Mouse (Mus musculus) thymus, postnatal 4 days (tissue): ENCODE measurements around the gene Ciao2a.

Experiments used
- DNase-seq: peaks from one replicate; pipeline ENCODE4 v3.0.0; 2021

Ciao2a gene

GRCm38 (mm10) chr9:66120945-66121344, 5.5 kb upstream of the Ciao2a start:
- DNase-seq, result no peak

GRCm38 (mm10) chr9:66121421-66121820, 5.0 kb upstream of the Ciao2a start:
- no peak for DNase-seq

GRCm38 (mm10) chr9:66123648-66124047, 2.8 kb upstream of the Ciao2a start:
- no peak for DNase-seq

GRCm38 (mm10) chr9:66124111-66124531, 2.3 kb upstream of the Ciao2a start:
- DNase-seq, result no peak

- DNase-seq, result peak; percentile 98
These were observed 1.5 kb upstream of the Ciao2a start for GRCm38 (mm10) chr9:66124681-66125542.

- DNase-seq, result peak; percentile 21
These were observed 612 bp upstream of the Ciao2a start for GRCm38 (mm10) chr9:66125543-66126455.

GRCm38 (mm10) chr9:66127193-66127546, 759 bp downstream of the Ciao2a start:
- DNase-seq, result no peak

GRCm38 (mm10) chr9:66127884-66128283, 1.5 kb downstream of the Ciao2a start:
- no peak for DNase-seq

GRCm38 (mm10) chr9:66131466-66131865, 5.1 kb downstream of the Ciao2a start:
- no peak for DNase-seq

GRCm38 (mm10) chr9:66135967-66136366, 9.6 kb downstream of the Ciao2a start:
- peak; percentile 74 for DNase-seq

- no peak for DNase-seq
These were observed 11.8 kb downstream of the Ciao2a start for GRCm38 (mm10) chr9:66138193-66138592.

- no peak for DNase-seq
These were observed 15.9 kb downstream of the Ciao2a start for GRCm38 (mm10) chr9:66142265-66142664.

- peak; percentile 79 for DNase-seq
These were observed 17.8 kb downstream of the Ciao2a start for GRCm38 (mm10) chr9:66144248-66144647.

GRCm38 (mm10) chr9:66146141-66146540, 19.7 kb downstream of the Ciao2a start:
- DNase-seq, result no peak

- no peak for DNase-seq
These were observed 25.6 kb downstream of the Ciao2a start for GRCm38 (mm10) chr9:66152011-66152410.

GRCm38 (mm10) chr9:66153594-66153993, 27.2 kb downstream of the Ciao2a start:
- DNase-seq, result no peak

- no peak for DNase-seq
These were observed 27.6 kb downstream of the Ciao2a start for GRCm38 (mm10) chr9:66154013-66154412.

GRCm38 (mm10) chr9:66155534-66155933, 29.1 kb downstream of the Ciao2a start:
- no peak for DNase-seq

- DNase-seq, result peak; percentile 80
These were observed 31.8 kb downstream of the Ciao2a start, which contains the start of gene Dapk2 for GRCm38 (mm10) chr9:66157958-66158830. Gene Dapk2 (plus strand): TSS chr9:66158223.

- DNase-seq, result no peak
These were observed 32.5 kb downstream of the Ciao2a start for GRCm38 (mm10) chr9:66158885-66159430.

GRCm38 (mm10) chr9:66160155-66160554, 33.7 kb downstream of the Ciao2a start:
- DNase-seq, result peak; percentile 39

- DNase-seq, result no peak
These were observed 36.6 kb downstream of the Ciao2a start for GRCm38 (mm10) chr9:66162995-66163394.
